Mouse (Mus musculus) ES-Bruce4 (cell line): ENCODE measurements at regions not wholly inside any gene's neighbourhood (a gene's known extent, or its start where the extent isn't known, plus 50 kb on each side); places are given as distances from the start of the nearest gene placed in this dataset.

ENCODE experiments used
- H3K27ac ChIP-seq: 2 replicates; pipeline ENCODE4 v1.5.1; 2012; ENCODE audit warnings: low read length, inconsistent platforms; ENCODE audit not compliant: insufficient read depth
- H3K27me3 ChIP-seq: 2 replicates; pipeline ENCODE4 v1.6.1; 2012; ENCODE audit warnings: mild to moderate bottlenecking, low read length, inconsistent platforms; ENCODE audit not compliant: control insufficient read depth, poor library complexity, insufficient read depth, severe bottlenecking
- H3K36me3 ChIP-seq: 2 replicates; pipeline ENCODE4 v1.6.1; 2012; ENCODE audit warnings: inconsistent platforms, mild to moderate bottlenecking, low read length, moderate library complexity; ENCODE audit not compliant: control insufficient read depth, poor library complexity, insufficient read depth, severe bottlenecking
- H3K4me1 ChIP-seq: one replicate; pipeline ENCODE4 v1.8.1; 2011; ENCODE audit warnings: low read length; ENCODE audit not compliant: control insufficient read depth, insufficient read depth
- H3K4me3 ChIP-seq: 2 replicates; pipeline ENCODE4 v1.5.1; 2011; ENCODE audit warnings: low read depth, mild to moderate bottlenecking, low read length
- H3K9ac ChIP-seq: 2 replicates; pipeline ENCODE4 v1.6.1; 2012; ENCODE audit warnings: low read depth, mild to moderate bottlenecking, inconsistent platforms; ENCODE audit not compliant: poor library complexity, severe bottlenecking
- H3K9me3 ChIP-seq: replicated peaks from 2 replicates; pipeline ENCODE4 v1.6.1; 2012; ENCODE audit warnings: mild to moderate bottlenecking, low read length, inconsistent platforms; ENCODE audit not compliant: control insufficient read depth, poor library complexity, insufficient read depth, severe bottlenecking
- CTCF ChIP-seq: IDR thresholded peaks from one replicate; pipeline ENCODE4 v1.8.1; 2011; ENCODE audit warnings: low read depth, low read length
- EP300 ChIP-seq: IDR thresholded peaks from 2 replicates; pipeline ENCODE4 v1.6.1; 2011; ENCODE audit warnings: low read depth, low read length; ENCODE audit not compliant: insufficient read depth
- POLR2A ChIP-seq: IDR thresholded peaks from one replicate; pipeline ENCODE4 v1.8.1; 2011; ENCODE audit warnings: low read length; ENCODE audit not compliant: insufficient read depth

DNA sequence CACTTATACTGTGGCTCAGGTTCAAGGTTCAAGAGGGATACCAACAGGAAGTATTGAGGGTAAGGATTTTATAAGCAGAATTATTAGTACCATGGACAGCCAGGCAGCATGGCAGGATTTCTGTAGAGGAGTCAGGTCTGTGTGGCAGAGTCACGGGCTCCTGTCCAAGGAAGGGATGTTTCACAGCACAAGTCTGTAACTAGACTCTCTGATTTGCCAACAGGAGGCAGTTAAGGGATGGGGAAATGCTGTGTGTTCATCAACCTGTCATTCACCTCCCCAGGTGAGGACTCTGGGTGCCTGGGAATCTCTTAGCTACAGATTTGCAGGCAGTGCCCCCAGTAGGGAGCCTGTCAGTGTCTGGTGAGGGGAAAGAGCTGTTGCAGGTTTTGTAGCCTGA is 541.7 kb upstream of the Auts2 start:
- Histone ChIP-seq H3K4me3 (no peak overlapping the region), H3K27ac (no peak overlapping the region), H3K36me3 (no peaks in the 10 kb centered on the region), H3K27me3 (no peaks in the 10 kb centered on the region), H3K4me1 (no peaks in the 10 kb centered on the region), H3K9ac (no peak overlapping the region), H3K9me3 (no peaks in the 10 kb centered on the region; the same call in 1 of the 2 replicates)
- no peak for TF ChIP-seq CTCF

DNA sequence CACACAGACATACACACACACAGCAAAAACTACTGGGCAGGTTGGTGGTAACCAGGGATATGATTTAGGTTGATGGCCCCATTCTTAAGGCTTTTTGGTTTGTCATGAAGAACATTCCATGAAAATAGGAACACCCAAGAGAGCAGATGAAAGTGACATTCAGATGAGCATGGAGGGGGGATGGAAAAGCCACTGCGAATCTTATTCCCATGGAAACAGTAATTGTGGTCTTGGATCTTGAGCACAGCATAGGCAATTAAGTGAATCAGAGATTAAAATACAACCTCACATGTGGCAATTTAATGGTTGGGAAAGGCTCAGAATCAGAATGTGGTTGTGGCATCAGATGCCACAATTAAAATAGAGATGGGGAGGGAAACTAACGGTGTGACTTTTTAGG is 537.6 kb upstream of the Auts2 start:
- Histone ChIP-seq H3K9me3 (no peaks in the 10 kb centered on the region; the same call in 1 of the 2 replicates), H3K27me3 (no peaks in the 10 kb centered on the region), H3K27ac (no peak overlapping the region), H3K4me1 (no peaks in the 10 kb centered on the region), H3K4me3 (no peak overlapping the region), H3K36me3 (no peaks in the 10 kb centered on the region), H3K9ac (no peak overlapping the region)
- no peak for TF ChIP-seq POLR2A
- no peak for TF ChIP-seq EP300
- TF ChIP-seq CTCF, result no peak

DNA sequence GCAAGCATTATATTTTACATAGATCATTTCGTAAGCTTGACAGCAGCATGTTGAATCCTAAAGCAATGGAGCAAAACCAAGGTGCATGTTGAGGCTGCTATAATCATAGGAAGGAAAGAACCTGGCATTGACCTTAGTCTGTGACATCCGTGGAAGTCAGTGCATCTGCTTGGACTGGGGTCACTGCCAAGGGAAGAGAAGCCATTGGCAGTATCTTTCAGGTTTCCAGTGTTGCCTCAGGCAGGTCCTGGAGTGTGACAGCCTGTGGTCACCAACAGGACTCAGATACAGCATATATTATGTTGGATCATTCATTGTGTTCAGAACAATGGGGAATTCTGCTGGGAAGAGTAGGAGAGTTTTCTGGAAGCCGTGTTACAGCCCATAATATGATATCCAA is 535.8 kb upstream of the Auts2 start:
- H3K27ac ChIP-seq, result no peak overlapping the region
- no peaks in the 10 kb centered on the region; the same call in 1 of the 2 replicates for H3K9me3 ChIP-seq
- H3K9ac ChIP-seq, result no peak overlapping the region
- no peak for TF ChIP-seq EP300
- H3K36me3 ChIP-seq, result no peaks in the 10 kb centered on the region
- no peaks in the 10 kb centered on the region for H3K4me1 ChIP-seq
- H3K4me3 ChIP-seq, result no peak overlapping the region
- H3K27me3 ChIP-seq, result no peaks in the 10 kb centered on the region

DNA sequence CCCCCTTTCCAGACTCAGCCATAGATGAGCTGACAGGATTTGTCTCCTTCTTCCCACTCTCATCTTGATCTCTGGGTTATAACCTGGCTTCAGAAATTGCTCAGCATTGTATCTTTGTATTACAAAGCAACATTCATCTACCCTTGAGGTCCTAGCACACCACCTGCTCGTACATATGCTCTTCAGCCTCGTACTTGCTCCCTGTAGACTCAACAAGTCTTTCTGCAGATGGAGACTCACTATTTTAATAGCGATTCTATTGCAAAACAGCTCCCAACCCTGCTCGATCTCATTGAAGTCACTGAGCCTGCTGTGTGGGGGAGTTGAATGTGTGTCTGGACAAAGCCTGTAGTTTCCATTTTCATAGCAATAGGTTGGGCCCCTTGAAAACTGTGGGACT is 535.2 kb upstream of the Auts2 start:
- H3K9ac ChIP-seq, result no peak overlapping the region
- no peaks in the 10 kb centered on the region for H3K36me3 ChIP-seq
- no peaks in the 10 kb centered on the region for H3K27me3 ChIP-seq
- H3K27ac ChIP-seq, result no peak overlapping the region
- H3K4me3 ChIP-seq, result no peak overlapping the region
- H3K9me3 ChIP-seq, result no peaks in the 10 kb centered on the region; the same call in 1 of the 2 replicates
- TF ChIP-seq POLR2A (no peak), CTCF (no peak), EP300 (no peak)
- no peaks in the 10 kb centered on the region for H3K4me1 ChIP-seq

DNA sequence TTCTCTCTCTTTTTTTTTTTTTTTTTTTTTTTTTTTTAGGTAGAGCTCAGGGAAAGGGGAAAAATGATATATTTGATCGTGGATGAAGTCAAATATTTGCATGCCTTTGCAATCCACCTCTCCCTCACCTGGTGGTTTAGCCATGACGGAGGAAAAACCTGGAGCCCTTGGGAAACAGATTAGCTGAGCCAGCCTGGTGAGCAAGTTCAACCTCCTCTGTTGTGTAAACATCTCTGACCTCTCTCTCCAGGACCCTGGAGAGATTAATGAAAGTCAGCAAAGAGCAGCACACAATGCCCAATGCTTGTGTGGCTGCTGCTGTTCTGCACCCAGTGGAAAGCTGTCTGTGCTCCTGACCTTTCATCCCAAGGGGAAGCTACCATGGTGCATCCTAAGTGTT is 530.2 kb upstream of the Auts2 start:
- Histone ChIP-seq H3K9me3 (no peaks in the 10 kb centered on the region), H3K27ac (no peak overlapping the region), H3K4me1 (no peaks in the 10 kb centered on the region), H3K4me3 (no peak overlapping the region), H3K27me3 (no peaks in the 10 kb centered on the region), H3K36me3 (no peaks in the 10 kb centered on the region), H3K9ac (no peak overlapping the region)
- TF ChIP-seq CTCF, result no peak
- no peak for TF ChIP-seq POLR2A
- TF ChIP-seq EP300, result no peak

DNA sequence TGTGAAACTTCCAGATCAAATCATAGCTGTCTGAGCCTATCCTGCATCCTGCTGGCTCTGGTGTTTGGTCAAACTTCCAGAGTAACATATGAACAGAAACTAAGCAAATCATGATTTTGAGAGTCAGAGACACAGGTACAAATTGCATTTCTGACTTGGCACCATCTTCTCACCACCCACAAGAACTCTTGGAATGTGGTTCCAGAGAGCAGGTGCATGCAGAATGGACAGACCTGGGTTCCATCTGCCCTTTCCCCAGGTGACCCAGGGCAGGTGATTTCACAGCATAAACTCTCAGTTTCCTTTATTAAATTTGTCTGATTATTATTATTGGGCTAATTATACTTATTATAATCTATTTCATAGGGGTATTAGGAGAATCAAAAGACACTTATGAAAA is 527.0 kb upstream of the Auts2 start:
- Histone ChIP-seq H3K4me3 (no peak overlapping the region), H3K27ac (no peak overlapping the region), H3K36me3 (no peaks in the 10 kb centered on the region), H3K9ac (no peak overlapping the region), H3K4me1 (no peaks in the 10 kb centered on the region), H3K9me3 (no peaks in the 10 kb centered on the region), H3K27me3 (no peaks in the 10 kb centered on the region)
- TF ChIP-seq POLR2A, result no peak
- no peak for TF ChIP-seq EP300
- no peak for TF ChIP-seq CTCF
